Mouse (Mus musculus): ENCODE data around the gene Olfr766-ps1. TPM values are rescaled to one million over a fixed set of nuclear protein-coding genes. Genes with fewer than 3 reads are reported as not detected.
A peak's percentile ranks its signal among the peaks of the same experiment; 100 is the strongest.

Olfr766-ps1 gene
- polyA plus RNA-seq, 2 experiments = not detected

DNA sequence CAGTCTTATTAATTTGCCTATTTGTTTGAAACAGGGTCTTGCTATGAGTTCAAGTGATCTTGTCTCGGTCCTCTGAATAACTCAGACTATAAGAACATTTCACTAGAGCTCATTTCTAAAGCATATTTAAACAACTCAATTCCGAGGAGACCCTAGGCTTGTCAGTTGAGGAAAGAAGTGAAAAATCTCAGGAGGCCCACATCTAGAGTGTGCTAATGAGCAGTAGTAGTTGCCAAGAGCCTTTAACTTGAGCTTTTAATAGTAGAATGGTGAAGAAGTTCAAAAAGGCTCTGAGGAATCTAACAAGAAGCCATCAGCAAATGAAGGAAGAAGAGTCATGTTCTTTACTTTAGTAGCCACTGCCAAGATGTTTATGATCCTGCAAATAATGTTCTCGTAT lies 29.0 kb downstream of the Olfr766-ps1 start, which contains the start of gene Olfr764-ps1:
Olfr764-ps1 (minus strand) TSS at position 101 of the 400 bp plus-strand sequence.
- ATAC-seq (ENCODE audit: insufficient read depth) = no peak
- H3K9me3 ChIP-seq (ENCODE audit: control insufficient read depth, low read length) = no peaks in the 10 kb centered on the region
- no peak within 1 kb of the TSS for H3K4me2 ChIP-seq (ENCODE audit: low read depth)
- H3K9ac ChIP-seq (replicated peaks) = no peak within 1 kb of the TSS
- no peaks in the 10 kb centered on the region for H3K36me3 ChIP-seq (replicated peaks; ENCODE audit: control insufficient read depth, insufficient read depth, low read depth)
- DNase-seq (ENCODE audit: low read depth in 3 of 3, low spot score in 3 of 3) = no peak
- no peak within 1 kb of the TSS for H3K4me3 ChIP-seq (ENCODE audit: insufficient read depth in 1 of 2, low read depth in 2 of 2, low read length in 2 of 2)
- no peaks in the 10 kb centered on the region for H3K27me3 ChIP-seq (ENCODE audit: control insufficient read depth, insufficient read depth, low read length)
- TF ChIP-seq CTCF (IDR thresholded peaks at IDR 0.05; ENCODE audit: low read depth) = no peak
- TF ChIP-seq EP300 (IDR thresholded peaks at IDR 0.05; ENCODE audit: low read depth) = no peak
- no peaks in the 10 kb centered on the region for H3K4me1 ChIP-seq (replicated peaks; ENCODE audit: control insufficient read depth in 2 of 2, insufficient read depth in 2 of 2, low read length in 1 of 2)
- no peak within 1 kb of the TSS for H3K27ac ChIP-seq
- WGBS (ENCODE audit: insufficient replicate concordance) = 54% methylated on average over 3 of the region's 3 CpGs

GRCm38 (mm10) chr10:129028343-129028742 lies 40.4 kb downstream of the Olfr766-ps1 start:
- no peak for ATAC-seq (ENCODE audit: insufficient read depth)
- no peak overlapping the region for H3K4me3 ChIP-seq (ENCODE audit: insufficient read depth in 1 of 2, low read depth in 2 of 2, low read length in 2 of 2)
- TF ChIP-seq CTCF (IDR thresholded peaks at IDR 0.05; ENCODE audit: low read depth) = no peak
- TF ChIP-seq EP300 (IDR thresholded peaks at IDR 0.05; ENCODE audit: low read depth) = no peak

GRCm38 (mm10) chr10:129026018-129026662 lies 42.6 kb downstream of the Olfr766-ps1 start:
- Histone ChIP-seq H3K4me2 (ENCODE audit: low read depth) (no peak overlapping the region), H3K4me3 (ENCODE audit: insufficient read depth in 1 of 2, low read depth in 2 of 2, low read length in 2 of 2) (no peak overlapping the region), H3K9ac (replicated peaks) (no peak overlapping the region), H3K9me3 (ENCODE audit: control insufficient read depth, low read length) (no peaks in the 10 kb centered on the region), H3K27ac (no peak overlapping the region), H3K4me1 (replicated peaks; ENCODE audit: control insufficient read depth in 2 of 2, insufficient read depth in 2 of 2, low read length in 1 of 2) (no peaks in the 10 kb centered on the region), H3K36me3 (replicated peaks; ENCODE audit: control insufficient read depth, insufficient read depth, low read depth) (no peaks in the 10 kb centered on the region), H3K27me3 (ENCODE audit: control insufficient read depth, insufficient read depth, low read length) (no peaks in the 10 kb centered on the region)
- peak; percentile 72 for TF ChIP-seq CTCF (IDR thresholded peaks at IDR 0.05; ENCODE audit: low read depth)
- TF ChIP-seq EP300 (IDR thresholded peaks at IDR 0.05; ENCODE audit: low read depth) = no peak
- no peak for ATAC-seq (ENCODE audit: insufficient read depth)
- DNase-seq (ENCODE audit: low read depth in 3 of 3, low spot score in 3 of 3) = peak in 2 of 3 experiments; percentile 9
- WGBS (ENCODE audit: insufficient replicate concordance) = 53% methylated on average over 3 of the region's 3 CpGs

More at GRCm38 (mm10) chr10:129028343-129028742, 40.4 kb downstream of the Olfr766-ps1 start:
- H3K27me3 ChIP-seq (ENCODE audit: control insufficient read depth, insufficient read depth, low read length) = no peaks in the 10 kb centered on the region
- 54% methylated on average over 2 of the region's 2 CpGs for WGBS (ENCODE audit: insufficient replicate concordance)
- H3K9me3 ChIP-seq (ENCODE audit: control insufficient read depth, low read length) = no peaks in the 10 kb centered on the region
- no peak for DNase-seq (ENCODE audit: low read depth in 3 of 3, low spot score in 3 of 3)
- H3K9ac ChIP-seq (replicated peaks) = no peak overlapping the region
- H3K4me2 ChIP-seq (ENCODE audit: low read depth) = no peak overlapping the region
- H3K27ac ChIP-seq = no peak overlapping the region
- no peaks in the 10 kb centered on the region for H3K4me1 ChIP-seq (replicated peaks; ENCODE audit: control insufficient read depth in 2 of 2, insufficient read depth in 2 of 2, low read length in 1 of 2)
- no peaks in the 10 kb centered on the region for H3K36me3 ChIP-seq (replicated peaks; ENCODE audit: control insufficient read depth, insufficient read depth, low read depth)

DNA sequence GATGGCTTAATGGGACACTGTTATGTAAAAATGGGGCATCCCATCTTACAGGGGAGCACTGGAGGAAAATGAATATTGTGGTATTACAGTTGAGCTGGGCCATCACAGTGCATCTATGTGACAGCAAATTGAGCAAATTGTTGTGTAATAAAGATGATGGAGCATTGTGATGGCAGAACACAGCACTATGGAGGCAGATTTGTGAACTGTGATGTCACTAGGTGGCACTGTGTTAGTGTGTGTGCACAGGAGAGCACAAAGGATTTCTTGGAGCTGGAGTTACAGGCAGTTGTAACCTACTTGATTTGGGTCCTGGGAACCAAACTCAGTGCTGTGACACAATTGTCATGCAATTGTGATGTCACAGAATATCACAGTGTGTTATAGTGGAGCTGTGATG lies 45.5 kb downstream of the Olfr766-ps1 start:
- Histone ChIP-seq H3K4me1 (replicated peaks; ENCODE audit: control insufficient read depth in 2 of 2, insufficient read depth in 2 of 2, low read length in 1 of 2) (no peaks in the 10 kb centered on the region), H3K27me3 (ENCODE audit: control insufficient read depth, insufficient read depth, low read length) (no peaks in the 10 kb centered on the region), H3K4me2 (ENCODE audit: low read depth) (no peak overlapping the region), H3K4me3 (ENCODE audit: insufficient read depth in 1 of 2, low read depth in 2 of 2, low read length in 2 of 2) (no peak overlapping the region), H3K27ac (no peak overlapping the region), H3K36me3 (replicated peaks; ENCODE audit: control insufficient read depth, insufficient read depth, low read depth) (no peaks in the 10 kb centered on the region), H3K9ac (replicated peaks) (no peak overlapping the region), H3K9me3 (ENCODE audit: control insufficient read depth, low read length) (no peaks in the 10 kb centered on the region)
- ATAC-seq (ENCODE audit: insufficient read depth) (no peak), DNase-seq (ENCODE audit: low read depth in 3 of 3, low spot score in 3 of 3) (no peak)
- TF ChIP-seq CTCF (IDR thresholded peaks at IDR 0.05; ENCODE audit: low read depth) (no peak), EP300 (IDR thresholded peaks at IDR 0.05; ENCODE audit: low read depth) (no peak)

DNA sequence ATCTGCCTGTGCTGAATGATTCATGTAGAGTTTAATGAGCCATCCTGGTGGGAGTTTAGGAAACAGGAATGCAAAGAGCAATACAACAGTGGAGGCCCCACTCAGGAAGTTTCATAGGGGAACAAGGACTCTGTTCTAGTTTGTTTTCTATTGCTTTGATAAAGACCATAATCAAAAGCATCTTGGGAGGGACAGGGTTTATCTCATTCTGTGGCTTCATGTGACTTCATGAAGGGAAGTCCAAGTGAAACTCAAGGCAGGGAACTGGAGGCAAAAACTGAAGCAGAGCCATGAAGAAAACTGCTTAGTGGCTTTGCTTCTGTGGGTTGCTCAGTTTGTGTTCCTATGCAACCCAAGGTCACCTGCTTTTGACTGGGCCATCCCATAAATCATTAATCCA lies 54.3 kb downstream of the Olfr766-ps1 start:
- TF ChIP-seq EP300 (IDR thresholded peaks at IDR 0.05; ENCODE audit: low read depth) = no peak
- TF ChIP-seq CTCF (IDR thresholded peaks at IDR 0.05; ENCODE audit: low read depth) = no peak
- H3K27ac ChIP-seq = no peak overlapping the region
- no peak for DNase-seq (ENCODE audit: low read depth in 3 of 3, low spot score in 3 of 3)
- no peak overlapping the region for H3K4me3 ChIP-seq (ENCODE audit: insufficient read depth in 1 of 2, low read depth in 2 of 2, low read length in 2 of 2)
- H3K4me2 ChIP-seq (ENCODE audit: low read depth) = no peak overlapping the region
- no peaks in the 10 kb centered on the region for H3K4me1 ChIP-seq (replicated peaks; ENCODE audit: control insufficient read depth in 2 of 2, insufficient read depth in 2 of 2, low read length in 1 of 2)
- no peak for ATAC-seq (ENCODE audit: insufficient read depth)
- H3K36me3 ChIP-seq (replicated peaks; ENCODE audit: control insufficient read depth, insufficient read depth, low read depth) = no peaks in the 10 kb centered on the region
- H3K9me3 ChIP-seq (ENCODE audit: control insufficient read depth, low read length) = no peaks in the 10 kb centered on the region
- no peak overlapping the region for H3K9ac ChIP-seq (replicated peaks)
- no peaks in the 10 kb centered on the region for H3K27me3 ChIP-seq (ENCODE audit: control insufficient read depth, insufficient read depth, low read length)

Other genes starting within 250 kb of the Olfr766-ps1 start
- 43.1 and 47.8 TPM in 2 replicates for gene Ormdl2, start 247.3 kb downstream of the Olfr766-ps1 start, polyA plus RNA-seq (2012; rRNA removed)
- gene Ormdl2, start 247.3 kb downstream of the Olfr766-ps1 start, polyA plus RNA-seq (2014; fragmentation: Nextera tagmentation; extraction: Ambion mirVana) = 80.5 and 83.5 TPM in 2 replicates
- gene Gdf11, start 177.3 kb downstream of the Olfr766-ps1 start, polyA plus RNA-seq (2012; rRNA removed) = 0.32 and 0.36 TPM in 2 replicates
- 0.16 and 0.23 TPM in 2 replicates for gene Gdf11, start 177.3 kb downstream of the Olfr766-ps1 start, polyA plus RNA-seq (2014; fragmentation: Nextera tagmentation; extraction: Ambion mirVana)
- gene Cd63, start 168.0 kb downstream of the Olfr766-ps1 start, polyA plus RNA-seq (2012; rRNA removed) = 22.5 and 29.6 TPM in 2 replicates
- gene Cd63, start 168.0 kb downstream of the Olfr766-ps1 start, polyA plus RNA-seq (2014; fragmentation: Nextera tagmentation; extraction: Ambion mirVana) = 73.0 and 85.0 TPM in 2 replicates
- 12.1 and 12.3 TPM in 2 replicates for gene Rdh5, start 146.1 kb downstream of the Olfr766-ps1 start, polyA plus RNA-seq (2012; rRNA removed)
- gene Rdh5, start 146.1 kb downstream of the Olfr766-ps1 start, polyA plus RNA-seq (2014; fragmentation: Nextera tagmentation; extraction: Ambion mirVana) = 13.6 and 15.8 TPM in 2 replicates
- 67.2 and 95.9 TPM in 2 replicates for gene Bloc1s1, start 144.9 kb downstream of the Olfr766-ps1 start, polyA plus RNA-seq (2012; rRNA removed)
- 99.2 and 99.8 TPM in 2 replicates for gene Bloc1s1, start 144.9 kb downstream of the Olfr766-ps1 start, polyA plus RNA-seq (2014; fragmentation: Nextera tagmentation; extraction: Ambion mirVana)
- 0.09 and 0.19 TPM in 2 replicates for gene Itga7, start 135.2 kb downstream of the Olfr766-ps1 start, polyA plus RNA-seq (2012; rRNA removed)
- 0.04 and 0.15 TPM in 2 replicates for gene Itga7, start 135.2 kb downstream of the Olfr766-ps1 start, polyA plus RNA-seq (2014; fragmentation: Nextera tagmentation; extraction: Ambion mirVana)
- not detected in 2 replicates for gene Mettl7b, start 108.0 kb downstream of the Olfr766-ps1 start, polyA plus RNA-seq (2012; rRNA removed)
- not detected in 2 replicates for gene Mettl7b, start 108.0 kb downstream of the Olfr766-ps1 start, polyA plus RNA-seq (2014; fragmentation: Nextera tagmentation; extraction: Ambion mirVana)
- gene Olfr9, start 79.5 kb downstream of the Olfr766-ps1 start, polyA plus RNA-seq (2012; rRNA removed) = not detected in 2 replicates
- gene Olfr9, start 79.5 kb downstream of the Olfr766-ps1 start, polyA plus RNA-seq (2014; fragmentation: Nextera tagmentation; extraction: Ambion mirVana) = not detected in 2 replicates
- gene Olfr763, start 58.2 kb downstream of the Olfr766-ps1 start, polyA plus RNA-seq (2012; rRNA removed) = not detected in 2 replicates
- gene Olfr763, start 58.2 kb downstream of the Olfr766-ps1 start, polyA plus RNA-seq (2014; fragmentation: Nextera tagmentation; extraction: Ambion mirVana) = not detected in 2 replicates
- gene Olfr764-ps1, start 29.1 kb downstream of the Olfr766-ps1 start, polyA plus RNA-seq (2012; rRNA removed) = not detected in 2 replicates
- not detected in 2 replicates for gene Olfr764-ps1, start 29.1 kb downstream of the Olfr766-ps1 start, polyA plus RNA-seq (2014; fragmentation: Nextera tagmentation; extraction: Ambion mirVana)
- not detected in 2 replicates for gene Olfr765, start 19.0 kb downstream of the Olfr766-ps1 start, polyA plus RNA-seq (2012; rRNA removed)
- gene Olfr765, start 19.0 kb downstream of the Olfr766-ps1 start, polyA plus RNA-seq (2014; fragmentation: Nextera tagmentation; extraction: Ambion mirVana) = not detected in 2 replicates
- gene Olfr767, start 13.9 kb upstream of the Olfr766-ps1 start, polyA plus RNA-seq (2012; rRNA removed) = not detected in 2 replicates
- gene Olfr767, start 13.9 kb upstream of the Olfr766-ps1 start, polyA plus RNA-seq (2014; fragmentation: Nextera tagmentation; extraction: Ambion mirVana) = not detected in 2 replicates
- not detected in 2 replicates for gene Olfr768, start 30.4 kb upstream of the Olfr766-ps1 start, polyA plus RNA-seq (2012; rRNA removed)
- not detected in 2 replicates for gene Olfr768, start 30.4 kb upstream of the Olfr766-ps1 start, polyA plus RNA-seq (2014; fragmentation: Nextera tagmentation; extraction: Ambion mirVana)
- gene Olfr769, start 48.9 kb upstream of the Olfr766-ps1 start, polyA plus RNA-seq (2012; rRNA removed) = not detected in 2 replicates
- gene Olfr769, start 48.9 kb upstream of the Olfr766-ps1 start, polyA plus RNA-seq (2014; fragmentation: Nextera tagmentation; extraction: Ambion mirVana) = not detected in 2 replicates
- not detected in 2 replicates for gene Olfr770, start 70.0 kb upstream of the Olfr766-ps1 start, polyA plus RNA-seq (2012; rRNA removed)
- gene Olfr770, start 70.0 kb upstream of the Olfr766-ps1 start, polyA plus RNA-seq (2014; fragmentation: Nextera tagmentation; extraction: Ambion mirVana) = not detected in 2 replicates
- gene Olfr771, start 95.8 kb upstream of the Olfr766-ps1 start, polyA plus RNA-seq (2012; rRNA removed) = not detected in 2 replicates
- not detected in 2 replicates for gene Olfr771, start 95.8 kb upstream of the Olfr766-ps1 start, polyA plus RNA-seq (2014; fragmentation: Nextera tagmentation; extraction: Ambion mirVana)
- not detected in 2 replicates for gene Olfr772, start 108.9 kb upstream of the Olfr766-ps1 start, polyA plus RNA-seq (2012; rRNA removed)
- not detected in 2 replicates for gene Olfr772, start 108.9 kb upstream of the Olfr766-ps1 start, polyA plus RNA-seq (2014; fragmentation: Nextera tagmentation; extraction: Ambion mirVana)
- not detected in 2 replicates for gene Olfr773, start 118.4 kb upstream of the Olfr766-ps1 start, polyA plus RNA-seq (2012; rRNA removed)
- gene Olfr773, start 118.4 kb upstream of the Olfr766-ps1 start, polyA plus RNA-seq (2014; fragmentation: Nextera tagmentation; extraction: Ambion mirVana) = not detected in 2 replicates
- not detected in 2 replicates for gene Olfr774, start 167.2 kb upstream of the Olfr766-ps1 start, polyA plus RNA-seq (2012; rRNA removed)
- not detected in 2 replicates for gene Olfr774, start 167.2 kb upstream of the Olfr766-ps1 start, polyA plus RNA-seq (2014; fragmentation: Nextera tagmentation; extraction: Ambion mirVana)
- not detected in 2 replicates for gene Olfr775, start 179.4 kb upstream of the Olfr766-ps1 start, polyA plus RNA-seq (2012; rRNA removed)
- gene Olfr775, start 179.4 kb upstream of the Olfr766-ps1 start, polyA plus RNA-seq (2014; fragmentation: Nextera tagmentation; extraction: Ambion mirVana) = not detected in 2 replicates
- gene Olfr776, start 190.2 kb upstream of the Olfr766-ps1 start, polyA plus RNA-seq (2012; rRNA removed) = not detected in 2 replicates
- not detected in 2 replicates for gene Olfr776, start 190.2 kb upstream of the Olfr766-ps1 start, polyA plus RNA-seq (2014; fragmentation: Nextera tagmentation; extraction: Ambion mirVana)
- gene Olfr777, start 202.5 kb upstream of the Olfr766-ps1 start, polyA plus RNA-seq (2012; rRNA removed) = not detected in 2 replicates
- gene Olfr777, start 202.5 kb upstream of the Olfr766-ps1 start, polyA plus RNA-seq (2014; fragmentation: Nextera tagmentation; extraction: Ambion mirVana) = not detected in 2 replicates
- gene Olfr780, start 249.1 kb upstream of the Olfr766-ps1 start, polyA plus RNA-seq (2012; rRNA removed) = not detected in 2 replicates
- not detected in 2 replicates for gene Olfr780, start 249.1 kb upstream of the Olfr766-ps1 start, polyA plus RNA-seq (2014; fragmentation: Nextera tagmentation; extraction: Ambion mirVana)